Mouse (Mus musculus) liver, postnatal 0 days (tissue): ENCODE data around the gene Slc30a4. TPM values are rescaled to one million over a fixed set of nuclear protein-coding genes. Genes with fewer than 3 reads are reported as not detected.

Experiments
- ATAC-seq: fragments of 200-750 bp; cut with Nextera tagmentation; 2 replicates; pipeline ENCODE4 v1.8.0; 2017; ENCODE audit warnings: mild to moderate bottlenecking, moderate library complexity
- DNase-seq: peaks from one replicate; pipeline ENCODE4 v3.0.0-alpha.2; 2016
- H3K27ac ChIP-seq: fragments of 300-500 bp; sonication (generic); 2 replicates; pipeline ENCODE4 v1.5.1; 2014; ENCODE audit warnings: antibody characterized with exemption, moderate library complexity, mild to moderate bottlenecking, low read depth
- H3K27me3 ChIP-seq: fragments of 300-500 bp; sonication (generic); 2 replicates; pipeline ENCODE4 v1.6.1; 2014; ENCODE audit warnings: low read length, control low read depth, mixed read lengths; ENCODE audit not compliant: insufficient read depth
- H3K36me3 ChIP-seq: fragments of 300-500 bp; sonication (generic); replicated peaks from 2 replicates; pipeline ENCODE4 v1.6.1; 2014; ENCODE audit warnings: mild to moderate bottlenecking, control low read depth, low read length, moderate library complexity, mixed read lengths; ENCODE audit not compliant: insufficient read depth
- H3K4me1 ChIP-seq: fragments of 300-500 bp; sonication (generic); 2 replicates; pipeline ENCODE4 v1.6.1; 2014; ENCODE audit warnings: antibody characterized with exemption, mild to moderate bottlenecking, control low read depth; ENCODE audit not compliant: insufficient read depth
- H3K4me2 ChIP-seq: fragments of 300-500 bp; sonication (generic); 2 replicates; pipeline ENCODE4 v1.6.1; 2014; ENCODE audit warnings: low read depth, mild to moderate bottlenecking, low read length, moderate library complexity, mixed read lengths
- H3K4me3 ChIP-seq: fragments of 300-500 bp; sonication (generic); 2 replicates; pipeline ENCODE4 v1.5.1; 2014; ENCODE audit warnings: low read depth, low read length
- H3K9ac ChIP-seq: fragments of 300-500 bp; sonication (generic); replicated peaks from 2 replicates; pipeline ENCODE4 v1.6.1; 2014; ENCODE audit warnings: mild to moderate bottlenecking, moderate library complexity
- H3K9me3 ChIP-seq: fragments of 300-500 bp; sonication (generic); 2 replicates; pipeline ENCODE4 v1.6.1; 2016; ENCODE audit warnings: mild to moderate bottlenecking, control low read depth, low read length, mixed read lengths
- CTCF ChIP-seq: sonication (generic); IDR thresholded peaks from 2 replicates; pipeline ENCODE4 v1.5.1; 2016; ENCODE audit warnings: antibody characterized with exemption, low read depth
- EP300 ChIP-seq: IDR thresholded peaks from 2 replicates; pipeline ENCODE4 v1.6.1; 2016; ENCODE audit warnings: antibody characterized with exemption, low read depth, mild to moderate bottlenecking
- WGBS: fragments of 180-500 bp; shearing (Covaris S2); extraction: QIAGEN DNeasy Blood & Tissue Kit; methylation state at CpG from one replicate; pipeline ENCODE4 v1.1.7; 2014; ENCODE audit not compliant: insufficient replicate concordance; 5-methylcytosine and 5-hydroxymethylcytosine counted together
- polyA plus RNA-seq: library from polyadenylated mRNA; unstranded; fragments of >200 nt; fragmentation: Nextera tagmentation; extraction: Ambion mirVana; gene quantifications from 2 replicates; pipeline ENCODE4 v1.2.1, GENCODE M21; 2015

The Slc30a4 gene
- polyA plus RNA-seq, 1 experiment from 2014 or later, result 1.7 TPM

DNA sequence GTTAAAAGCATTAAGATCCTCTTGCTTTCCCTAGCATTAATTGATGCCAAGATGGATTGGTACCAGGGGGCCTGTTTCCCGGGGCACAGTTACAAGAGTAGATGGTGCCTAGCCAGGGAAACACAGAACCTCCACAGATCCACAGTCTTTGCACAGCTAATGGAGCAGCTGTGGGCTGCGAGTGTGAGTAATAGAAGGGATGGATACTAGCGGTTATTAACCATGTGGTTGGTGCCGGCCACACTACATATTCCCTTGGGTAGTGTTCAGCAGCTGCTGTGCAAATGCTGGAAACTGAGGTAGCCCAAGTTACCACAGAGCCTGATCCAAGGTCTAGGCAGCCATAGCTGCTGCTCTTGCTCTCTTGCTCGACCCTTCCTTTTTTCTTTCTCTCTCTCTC is 30.7 kb downstream of the Slc30a4 start:
- Histone ChIP-seq H3K9me3 (no peaks in the 10 kb centered on the region), H3K4me3 (no peak overlapping the region), H3K27ac (no peak overlapping the region), H3K27me3 (no peaks in the 10 kb centered on the region), H3K36me3 (no peaks in the 10 kb centered on the region), H3K9ac (no peak overlapping the region), H3K4me2 (no peak overlapping the region), H3K4me1 (no peaks in the 10 kb centered on the region)
- no peak for TF ChIP-seq CTCF
- no peak for TF ChIP-seq EP300
- ATAC-seq (no peak), DNase-seq (no peak)
- WGBS, result 69% methylated on average over 5 of the region's 5 CpGs

DNA sequence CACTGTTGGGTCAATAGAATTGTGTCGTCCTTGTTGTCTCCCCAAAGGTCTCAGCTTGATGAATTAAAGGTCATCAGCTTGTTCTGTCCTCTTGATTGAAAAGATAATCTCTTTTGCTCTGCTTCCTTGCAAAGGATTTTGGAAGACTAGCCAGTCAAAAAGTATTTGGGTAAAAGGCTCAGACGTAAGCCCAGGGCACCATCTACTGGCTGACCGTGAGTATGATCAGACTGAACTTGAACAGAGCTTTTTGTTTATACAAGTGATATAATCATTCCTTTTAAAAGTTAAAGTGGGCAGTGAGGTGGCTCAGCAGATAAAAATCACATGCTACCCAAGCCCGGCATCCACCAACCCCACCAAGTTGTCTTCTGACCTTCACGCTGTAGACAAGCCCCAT is 34.6 kb downstream of the Slc30a4 start:
- Histone ChIP-seq H3K9ac (no peak overlapping the region), H3K4me2 (no peak overlapping the region), H3K9me3 (no peaks in the 10 kb centered on the region), H3K27me3 (no peaks in the 10 kb centered on the region), H3K27ac (no peak overlapping the region), H3K4me3 (no peak overlapping the region), H3K4me1 (0 out of 2 replicates have a peak, but pooled peaks cover 3% of the 10 kb centered on the region), H3K36me3 (no peaks in the 10 kb centered on the region)
- peak; percentile 66 for TF ChIP-seq CTCF
- no peak for TF ChIP-seq EP300
- ATAC-seq (no peak), DNase-seq (peak; percentile 37)
- 29% methylated on average over 5 of the region's 5 CpGs for WGBS

DNA sequence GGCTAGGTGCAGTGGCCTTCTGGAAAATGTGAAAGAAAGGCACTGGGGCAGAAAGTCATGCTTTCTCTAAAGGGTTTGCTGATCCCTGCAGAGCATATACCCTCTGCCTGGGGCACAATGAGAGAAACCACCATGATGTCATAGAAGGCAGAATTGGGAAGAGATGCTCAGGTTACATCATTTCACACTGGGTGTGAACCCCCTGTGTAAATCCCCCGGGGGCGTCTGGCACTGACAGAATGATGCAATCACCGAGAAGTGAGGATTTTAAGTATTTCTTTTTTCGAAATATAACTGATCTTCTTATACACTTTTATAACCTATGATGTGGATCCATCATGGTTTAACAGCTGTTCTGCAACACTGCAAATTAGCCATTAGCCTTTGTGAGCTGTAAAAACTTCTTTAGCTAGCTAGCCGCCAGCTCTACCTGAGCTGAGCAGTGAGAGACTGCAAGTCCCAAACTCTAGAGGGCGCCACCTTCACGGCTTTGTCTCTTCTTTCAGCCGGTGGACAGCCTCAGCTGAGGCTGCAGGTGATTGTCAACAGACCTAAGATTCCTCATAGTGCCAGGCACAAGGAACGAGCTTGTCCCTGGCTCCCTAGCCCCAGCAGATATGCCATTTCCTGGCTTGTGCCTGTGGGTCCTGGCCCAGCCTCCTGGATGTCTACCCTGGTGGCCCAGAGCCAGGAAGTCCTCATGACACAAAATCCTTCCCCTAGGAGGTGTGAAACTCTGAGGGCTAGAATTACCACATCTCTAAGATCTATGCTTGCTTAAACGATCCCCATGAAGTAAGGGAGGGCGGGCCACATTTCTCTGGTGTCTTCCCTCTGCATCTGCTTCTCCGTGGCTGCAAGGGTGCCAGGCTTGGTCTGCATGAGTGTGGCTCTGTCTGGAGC is 36.2 kb downstream of the Slc30a4 start:
- DNase-seq, result peak; percentile 66
- Histone ChIP-seq H3K27ac (no peak overlapping the region; the same call in 1 of the 2 replicates), H3K27me3 (no peaks in the 10 kb centered on the region), H3K4me1 (0 out of 2 replicates have a peak, but pooled peaks cover 3% of the 10 kb centered on the region), H3K4me3 (no peak overlapping the region), H3K4me2 (peak overlapping the region; percentile 42; the same call in 1 of the 2 replicates), H3K9me3 (no peaks in the 10 kb centered on the region), H3K9ac (no peak overlapping the region), H3K36me3 (no peaks in the 10 kb centered on the region)
- TF ChIP-seq EP300 (no peak), CTCF (peak; percentile 73)
- WGBS, result 25% methylated on average over 12 of the region's 12 CpGs
- ATAC-seq, result peak; percentile 72

DNA sequence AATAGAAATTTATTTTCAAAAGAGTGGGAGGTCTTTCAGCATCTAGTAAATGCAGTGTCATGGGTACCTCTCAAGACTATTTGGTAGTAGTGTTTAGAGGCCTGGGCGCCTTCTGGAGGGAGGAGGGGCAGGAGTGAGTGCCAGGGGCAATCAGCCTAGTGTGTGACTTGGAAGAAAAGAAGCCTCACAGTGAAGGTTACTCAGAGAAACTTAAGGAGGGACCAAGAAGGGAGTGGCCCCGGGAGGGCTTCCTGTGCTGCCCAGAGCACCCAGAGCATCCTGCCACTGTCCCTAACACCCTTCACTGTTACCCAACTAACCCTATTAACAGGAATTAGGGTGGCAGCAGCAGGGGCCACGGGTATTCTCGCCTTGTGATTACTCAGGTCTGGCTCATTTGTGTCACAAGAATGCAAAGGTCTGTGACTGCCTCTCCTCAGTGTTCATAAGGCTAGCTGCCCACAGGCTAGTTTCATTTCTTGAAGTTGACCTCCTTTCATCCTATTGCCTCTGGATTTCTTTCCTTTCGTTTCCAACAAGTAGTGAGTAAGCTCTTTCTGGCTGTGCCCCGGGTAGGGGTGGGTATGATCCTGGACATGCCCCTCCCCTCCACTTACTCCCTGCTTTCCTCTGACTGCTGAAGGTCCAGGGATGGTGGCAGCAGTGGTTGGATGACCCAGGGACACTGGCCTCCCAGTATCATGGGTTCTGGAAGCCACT is 37.0 kb downstream of the Slc30a4 start:
- H3K27me3 ChIP-seq, result no peaks in the 10 kb centered on the region

DNA sequence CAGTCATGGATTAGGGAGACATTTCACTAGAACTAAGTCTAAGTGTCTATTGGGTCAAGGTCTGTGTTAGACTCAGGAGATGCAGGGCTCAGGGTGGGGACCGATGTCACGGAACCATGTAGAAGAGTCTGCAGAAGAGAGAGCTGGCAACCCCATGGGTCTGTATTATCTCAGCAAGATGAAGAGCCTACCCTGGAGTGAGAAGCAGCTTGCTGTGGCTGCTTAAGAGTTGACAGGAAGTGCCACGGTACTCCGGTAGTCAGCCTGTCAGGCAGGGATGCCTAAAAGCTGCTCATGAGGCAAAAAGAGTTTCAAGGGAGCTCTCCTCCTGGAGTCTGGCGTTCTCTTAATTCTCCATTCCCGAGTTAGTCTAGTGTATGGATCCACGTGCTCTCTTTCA is 42.6 kb downstream of the Slc30a4 start:
- WGBS, result 50% methylated on average over 7 of the region's 7 CpGs
- no peaks in the 10 kb centered on the region for H3K4me1 ChIP-seq
- H3K27ac ChIP-seq, result no peak overlapping the region
- TF ChIP-seq CTCF (no peak), EP300 (no peak)
- H3K9me3 ChIP-seq, result no peaks in the 10 kb centered on the region
- H3K9ac ChIP-seq, result no peak overlapping the region
- no peak for DNase-seq
- no peak for ATAC-seq
- no peak overlapping the region for H3K4me3 ChIP-seq
- H3K4me2 ChIP-seq, result no peak overlapping the region
- no peaks in the 10 kb centered on the region for H3K36me3 ChIP-seq
- no peaks in the 10 kb centered on the region for H3K27me3 ChIP-seq

More for the DNA sequence above, 37.0 kb downstream of the Slc30a4 start:
- Histone ChIP-seq H3K27ac (no peak overlapping the region), H3K9ac (no peak overlapping the region), H3K4me2 (peak overlapping the region; percentile 42), H3K4me3 (no peak overlapping the region), H3K4me1 (0 out of 2 replicates have a peak, but pooled peaks cover 3% of the 10 kb centered on the region), H3K36me3 (no peaks in the 10 kb centered on the region), H3K9me3 (no peaks in the 10 kb centered on the region)
- no peak for DNase-seq
- WGBS, result 44% methylated on average over 6 of the region's 6 CpGs
- peak; percentile 23 for ATAC-seq
- TF ChIP-seq CTCF (no peak), EP300 (no peak)

DNA sequence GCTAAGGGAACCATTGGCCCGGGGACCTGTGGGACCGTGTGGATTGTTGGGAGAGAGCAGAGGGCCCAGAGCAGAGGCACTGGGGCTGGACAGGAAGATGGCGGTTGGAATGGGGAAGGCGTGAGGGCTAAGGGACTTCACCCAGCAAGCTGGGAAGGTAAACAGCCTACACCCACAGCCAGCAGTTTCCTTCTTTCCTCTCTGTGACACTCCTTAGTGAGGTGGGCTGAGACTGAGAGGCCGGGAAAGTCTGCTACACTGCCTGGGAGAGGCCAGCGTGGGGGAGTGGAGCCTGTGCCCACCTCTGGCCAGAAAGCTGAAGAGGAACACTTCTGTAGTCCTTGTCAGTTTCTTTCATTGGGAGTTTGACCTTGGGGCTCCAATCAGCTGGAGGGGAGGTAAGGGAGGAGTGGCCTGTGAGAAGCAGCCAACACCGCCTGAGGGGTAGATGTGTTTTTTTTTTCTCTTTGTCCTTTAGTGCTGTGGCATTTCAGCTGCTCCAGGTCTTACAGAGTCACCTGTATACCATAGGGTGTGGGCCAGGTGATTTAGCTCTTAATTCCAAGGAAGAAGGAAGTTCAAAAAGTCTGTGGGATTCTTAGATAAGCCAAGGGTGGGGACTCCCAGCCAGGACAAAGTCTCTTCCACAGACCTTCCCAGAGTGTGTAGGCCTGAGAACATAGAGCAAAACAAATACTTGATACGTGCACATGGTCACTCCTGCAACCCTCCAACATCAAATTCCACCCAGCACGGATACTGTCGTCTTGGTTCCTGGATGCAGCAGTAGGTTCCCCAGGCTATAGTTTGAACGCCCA is 44.5 kb downstream of the Slc30a4 start:
- TF ChIP-seq CTCF (no peak), EP300 (no peak)
- Histone ChIP-seq H3K4me3 (no peak overlapping the region), H3K9ac (no peak overlapping the region), H3K27me3 (no peaks in the 10 kb centered on the region), H3K9me3 (no peaks in the 10 kb centered on the region), H3K36me3 (no peaks in the 10 kb centered on the region), H3K4me1 (no peaks in the 10 kb centered on the region), H3K27ac (no peak overlapping the region), H3K4me2 (no peak overlapping the region)
- no peak for ATAC-seq
- 72% methylated on average over 11 of the region's 11 CpGs for WGBS
- no peak for DNase-seq
